Mouse (Mus musculus) liver, embryonic 14.5 days (tissue): Measurements from ENCODE around the gene Hpca. TPM values are rescaled to one million over a fixed set of nuclear protein-coding genes. Genes with fewer than 3 reads are reported as not detected.

ENCODE experiments used
- ATAC-seq: fragments of 200-750 bp; cut with Nextera tagmentation; 2 replicates; pipeline ENCODE4 v1.8.0; 2017; ENCODE audit warnings: moderate number of reproducible peaks, mild to moderate bottlenecking, moderate library complexity; ENCODE audit not compliant: insufficient read depth
- DNase-seq, 3 experiments: peaks; one replicate each; pipeline ENCODE4 v3.0.0-alpha.2; 2012 to 2013; ENCODE audit warnings: low read depth in 3 of 3, low spot score in 3 of 3
- H3K27ac ChIP-seq: fragments of 300-500 bp; sonication (generic); 2 replicates; pipeline ENCODE4 v1.5.1; 2014; ENCODE audit warnings: moderate library complexity, mild to moderate bottlenecking, control low read depth, inconsistent platforms
- H3K27me3 ChIP-seq: fragments of 300-500 bp; sonication (generic); 2 replicates; pipeline ENCODE4 v1.6.1; 2014; ENCODE audit warnings: mild to moderate bottlenecking, low read length, moderate library complexity; ENCODE audit not compliant: control insufficient read depth, insufficient read depth
- H3K36me3 ChIP-seq: fragments of 300-500 bp; sonication (generic); replicated peaks from 2 replicates; pipeline ENCODE4 v1.6.1; 2014; ENCODE audit warnings: low read depth; ENCODE audit not compliant: control insufficient read depth, insufficient read depth
- H3K4me1 ChIP-seq, 2 experiments: fragments of 200-500 bp in 1 of 2; fragments of 300-500 bp in 1 of 2; sonication (generic) in 1 of 2; replicated peaks; 2 replicates each; pipeline ENCODE4 v1.6.1; 2012 to 2014; ENCODE audit warnings: antibody characterized with exemption in 1 of 2, inconsistent platforms in 1 of 2, low read length in 1 of 2; ENCODE audit not compliant: control insufficient read depth in 2 of 2, insufficient read depth in 2 of 2
- H3K4me2 ChIP-seq: fragments of 300-500 bp; sonication (generic); 2 replicates; pipeline ENCODE4 v1.6.1; 2014; ENCODE audit warnings: low read depth, mild to moderate bottlenecking, control low read depth, moderate library complexity
- H3K4me3 ChIP-seq, 2 experiments: fragments of 200-500 bp in 1 of 2; fragments of 300-500 bp in 1 of 2; sonication (generic) in 1 of 2; 2 replicates each; pipeline ENCODE4 v1.5.1; 2012 to 2014; ENCODE audit warnings: low read depth in 2 of 2, low read length in 2 of 2, mild to moderate bottlenecking in 2 of 2, control low read depth in 1 of 2, inconsistent platforms in 1 of 2, moderate library complexity in 1 of 2; ENCODE audit not compliant: insufficient read depth in 1 of 2
- H3K9ac ChIP-seq: fragments of 300-500 bp; sonication (generic); replicated peaks from 2 replicates; pipeline ENCODE4 v1.6.1; 2014; ENCODE audit warnings: mild to moderate bottlenecking, control low read depth, moderate library complexity
- H3K9me3 ChIP-seq: fragments of 300-500 bp; sonication (generic); 2 replicates; pipeline ENCODE4 v1.6.1; 2016; ENCODE audit warnings: low read length, mixed read lengths; ENCODE audit not compliant: control insufficient read depth
- CTCF ChIP-seq: IDR thresholded peaks from 2 replicates; pipeline ENCODE4 v1.5.1; 2016; ENCODE audit warnings: antibody characterized with exemption, low read depth, control low read depth
- EP300 ChIP-seq: IDR thresholded peaks from 2 replicates; pipeline ENCODE4 v1.6.1; 2016; ENCODE audit warnings: antibody characterized with exemption, low read depth
- WGBS: fragments of 180-500 bp; shearing (Covaris S2); extraction: QIAGEN DNeasy Blood & Tissue Kit; methylation state at CpG from one replicate; pipeline ENCODE4 v1.1.7; 2014; ENCODE audit not compliant: insufficient replicate concordance; 5-methylcytosine and 5-hydroxymethylcytosine counted together
- polyA plus RNA-seq, 2 experiments: library from polyadenylated mRNA; depleted of rRNA in 1 of 2; stranded (reverse) in 1 of 2; unstranded in 1 of 2; fragments of >200 nt; fragmentation: Nextera tagmentation in 1 of 2; extraction: Ambion mirVana in 1 of 2; gene quantifications; 2 replicates each; pipeline versions ENCODE4 v1.2.1 to v1.2.3; 2012 to 2014

The Hpca gene
- polyA plus RNA-seq, 2 experiments = 0.23 to 2.0 TPM

DNA sequence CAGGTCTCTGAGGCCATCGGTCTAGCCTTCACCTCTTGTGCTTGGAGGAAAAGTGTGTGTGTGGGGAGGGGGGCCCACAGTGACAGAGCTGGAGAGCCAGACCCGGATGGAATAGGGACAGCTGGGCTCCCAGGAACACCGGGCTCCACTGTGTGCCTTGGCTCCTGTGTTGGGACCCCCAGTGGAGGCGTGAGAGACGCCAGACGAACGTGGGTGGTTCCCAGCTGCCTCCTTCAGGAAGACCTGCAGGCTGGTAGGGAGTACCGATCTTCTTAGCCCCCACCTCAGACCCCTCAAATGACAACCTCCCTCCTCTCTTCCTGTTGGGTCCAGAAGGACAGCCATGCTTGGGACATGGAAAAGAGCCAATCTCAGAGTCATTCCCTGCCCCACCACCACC, 883 bp upstream of the Hpca start:
- WGBS = 21% methylated on average over 8 of the region's 8 CpGs
- Histone ChIP-seq H3K4me2 (no peak overlapping the region), H3K27me3 (peaks cover 42% of the 10 kb centered on the region), H3K27ac (no peak overlapping the region), H3K9me3 (no peaks in the 10 kb centered on the region), H3K4me1 (0 out of 4 replicates have a peak, but pooled peaks cover 0 to 3% of the 10 kb centered on the region in 2 experiments), H3K36me3 (no peaks in the 10 kb centered on the region), H3K4me3 (no peak overlapping the region), H3K9ac (no peak overlapping the region)
- DNase-seq (no peak), ATAC-seq (no peak)
- no peak for TF ChIP-seq EP300
- no peak for TF ChIP-seq CTCF

DNA sequence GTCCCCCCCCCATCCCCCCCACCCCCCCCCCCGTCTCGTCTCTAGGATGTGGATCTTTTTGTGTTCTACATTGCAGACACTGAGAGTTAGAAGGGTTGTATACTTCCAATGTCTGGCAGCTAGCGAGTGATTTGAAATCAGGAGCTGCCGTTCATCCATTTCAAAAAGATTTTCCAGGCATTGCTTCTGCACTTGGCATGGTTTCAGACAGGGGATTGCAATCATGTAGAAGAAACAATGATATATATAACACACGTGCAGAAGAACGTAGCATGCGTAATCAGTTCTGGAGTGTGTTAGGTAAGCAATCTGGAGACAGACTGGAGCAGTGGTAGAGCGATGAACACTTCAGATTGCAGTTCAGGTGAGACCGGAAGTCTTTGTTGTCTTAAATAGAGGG, 271 bp upstream of the Hpca start:
- 33% methylated on average over 9 of the region's 9 CpGs for WGBS
- DNase-seq = no peak
- Histone ChIP-seq H3K4me1 (0 out of 4 replicates have a peak, but pooled peaks cover 0 to 3% of the 10 kb centered on the region in 2 experiments), H3K27me3 (peaks cover 42% of the 10 kb centered on the region), H3K36me3 (no peaks in the 10 kb centered on the region), H3K9ac (no peak overlapping the region), H3K4me2 (no peak overlapping the region), H3K9me3 (no peaks in the 10 kb centered on the region), H3K4me3 (no peak overlapping the region), H3K27ac (no peak overlapping the region)
- no peak for ATAC-seq
- TF ChIP-seq EP300 = no peak
- TF ChIP-seq CTCF = no peak

DNA sequence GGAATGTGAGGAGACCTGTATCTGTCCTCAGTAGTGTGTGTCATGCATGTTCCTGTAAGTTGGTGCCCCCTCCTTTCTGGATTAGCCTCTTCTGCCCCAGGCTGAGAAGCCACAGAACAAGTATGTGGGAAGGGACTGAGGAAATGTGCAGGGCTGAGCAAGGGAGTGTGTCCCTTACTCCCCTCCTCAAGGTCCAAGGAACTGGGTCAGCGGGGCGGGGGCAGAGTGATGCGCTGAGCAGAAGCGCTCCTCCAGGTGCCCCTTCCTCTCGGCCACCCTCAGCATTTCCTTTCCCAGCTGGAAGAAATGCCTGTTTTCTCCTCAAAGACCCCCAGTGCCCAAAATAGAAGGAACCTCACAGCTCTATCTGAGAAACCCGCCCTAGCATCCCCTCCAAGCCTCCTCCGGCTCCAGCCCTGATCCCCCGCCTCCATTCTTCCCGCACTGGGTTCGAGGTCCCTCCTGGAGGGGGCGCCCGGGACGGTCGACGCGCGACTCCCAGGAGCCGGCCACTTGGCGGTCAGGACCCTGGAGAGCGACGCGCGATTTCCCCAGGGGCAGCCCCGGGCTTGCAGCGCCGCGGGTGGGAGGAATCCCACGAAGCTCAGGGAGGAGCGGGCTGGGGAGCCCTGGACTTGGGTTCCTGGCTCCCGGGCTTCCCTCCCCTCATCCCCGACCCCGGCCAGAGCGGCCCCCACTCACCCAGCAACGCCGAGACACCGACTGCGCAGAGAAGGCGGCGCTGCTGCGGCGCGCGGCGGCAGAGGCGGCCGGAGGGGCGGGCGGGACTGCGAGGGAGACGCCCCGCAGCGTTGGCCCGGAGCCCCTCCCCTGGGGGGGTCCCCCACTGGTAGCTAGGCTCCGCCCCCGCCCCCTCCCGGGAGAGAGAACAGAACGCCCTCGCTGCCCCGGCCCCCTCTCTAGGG, 1.1 kb downstream of the Hpca start:
- peak overlapping the region in 1 of 2 experiments; percentile 28; a peak in 2 of 4 replicates for H3K4me3 ChIP-seq
- H3K4me1 ChIP-seq = 0 out of 4 replicates have a peak, but pooled peaks cover 0 to 3% of the 10 kb centered on the region in 2 experiments
- no peak overlapping the region for H3K27ac ChIP-seq
- DNase-seq (peak in 1 of 3 experiments; percentile 34), ATAC-seq (0 out of 2 replicates have a peak, but pooled peaks have one; percentile 6)
- H3K36me3 ChIP-seq = no peaks in the 10 kb centered on the region
- H3K9ac ChIP-seq = no peak overlapping the region
- H3K27me3 ChIP-seq = peaks cover 36% of the 10 kb centered on the region
- peak overlapping the region; percentile 49 for H3K4me2 ChIP-seq
- peak; percentile 37; the same call in 1 of the 2 replicates for TF ChIP-seq CTCF
- TF ChIP-seq EP300 = no peak
- no peaks in the 10 kb centered on the region for H3K9me3 ChIP-seq
- 2% methylated on average over 53 of the region's 59 CpGs for WGBS

DNA sequence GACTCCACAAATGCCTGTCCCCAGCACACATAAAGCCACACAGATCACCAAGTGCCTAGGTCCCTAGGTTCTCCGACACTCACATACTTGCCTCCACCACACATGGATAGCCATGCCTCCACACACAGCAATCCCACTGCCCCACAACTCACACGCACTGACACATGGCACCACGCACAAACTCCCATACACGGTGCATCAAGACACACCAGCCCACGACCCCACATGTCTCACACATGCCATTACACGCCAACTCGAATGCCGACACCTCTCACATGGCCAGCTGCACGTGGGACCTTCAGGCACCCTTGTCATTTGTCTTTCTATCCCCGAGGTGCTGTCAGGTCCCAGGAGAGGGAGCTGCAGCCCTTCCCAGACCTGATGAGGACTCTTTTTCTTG, 2.1 kb downstream of the Hpca start:
- Histone ChIP-seq H3K9me3 (no peaks in the 10 kb centered on the region), H3K4me1 (no peaks in the 10 kb centered on the region), H3K36me3 (no peaks in the 10 kb centered on the region), H3K27me3 (peaks cover 36% of the 10 kb centered on the region), H3K27ac (no peak overlapping the region), H3K9ac (no peak overlapping the region), H3K4me3 (no peak overlapping the region), H3K4me2 (no peak overlapping the region)
- 59% methylated on average over 10 of the region's 10 CpGs for WGBS
- TF ChIP-seq CTCF = 0 out of 2 replicates have a peak, but pooled peaks have one; percentile 1
- no peak for TF ChIP-seq EP300
- ATAC-seq = no peak
- DNase-seq = no peak
